Mouse (Mus musculus) left cerebral cortex, postnatal 14 days (tissue): ENCODE measurements around the gene Tgfbr3. TPM values are rescaled to one million over a fixed set of nuclear protein-coding genes. Genes with fewer than 3 reads are reported as not detected.

Source experiments
- DNase-seq, 2 experiments: peaks; one replicate each; pipeline ENCODE4 v3.0.0; 2021 to 2022; ENCODE audit warnings: low spot score in 2 of 2, mixed read lengths in 1 of 2
- intact Hi-C: fragments of 180-260 bp; cut with DNase I; formaldehyde crosslinking; loops from one replicate; pipeline ENCODE4 v1.15.1; 2025
- total RNA-seq, 2 experiments: library from RNA; stranded (reverse); gene quantifications; 2 replicates each; pipeline ENCODE4 v1.2.3; 2021

The Tgfbr3 gene
- total RNA-seq, 2 experiments from 2014 or later, result 9.3 TPM

DNA sequence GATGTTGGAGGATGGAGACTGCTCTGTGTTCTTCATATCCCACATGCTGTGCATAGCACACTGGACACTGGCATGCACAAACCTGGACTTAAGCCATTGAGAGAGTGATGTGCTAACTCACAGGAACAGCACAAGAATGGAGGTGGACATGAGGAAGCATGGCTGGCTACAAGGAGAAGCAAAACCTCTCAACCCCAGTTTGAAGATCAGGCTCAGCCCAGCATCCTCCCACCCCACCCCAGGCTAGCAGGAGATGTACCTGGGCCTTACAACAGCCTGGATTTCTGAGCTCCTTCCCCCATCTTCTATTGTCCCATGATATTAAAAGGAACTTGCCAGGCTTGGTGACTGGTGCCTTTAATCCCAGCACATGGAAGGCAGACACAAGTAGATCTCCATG, 126.1 kb downstream of the Tgfbr3 start:
- no peak for DNase-seq
- intact Hi-C loops, result no loop called here

DNA sequence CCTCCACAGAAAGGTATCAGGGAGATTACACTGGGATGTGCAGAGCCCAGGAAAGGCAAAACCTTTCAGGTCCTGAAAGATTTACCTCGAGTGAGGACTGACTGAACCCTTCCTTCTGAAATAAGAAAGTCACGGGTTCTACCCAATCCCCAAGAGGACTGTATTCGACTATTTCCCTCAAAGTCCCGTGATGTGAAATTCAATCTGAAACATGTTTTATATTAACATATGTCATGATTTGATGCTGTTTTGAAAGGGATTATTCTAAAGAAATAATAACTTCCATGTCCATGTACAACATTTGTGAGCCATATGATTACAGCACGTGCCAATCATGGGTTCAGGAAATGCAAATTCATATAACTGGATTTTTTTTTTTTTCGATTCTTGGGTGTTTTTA, 126.6 kb downstream of the Tgfbr3 start:
- no peak for DNase-seq
- intact Hi-C loops, result no loop called here

DNA sequence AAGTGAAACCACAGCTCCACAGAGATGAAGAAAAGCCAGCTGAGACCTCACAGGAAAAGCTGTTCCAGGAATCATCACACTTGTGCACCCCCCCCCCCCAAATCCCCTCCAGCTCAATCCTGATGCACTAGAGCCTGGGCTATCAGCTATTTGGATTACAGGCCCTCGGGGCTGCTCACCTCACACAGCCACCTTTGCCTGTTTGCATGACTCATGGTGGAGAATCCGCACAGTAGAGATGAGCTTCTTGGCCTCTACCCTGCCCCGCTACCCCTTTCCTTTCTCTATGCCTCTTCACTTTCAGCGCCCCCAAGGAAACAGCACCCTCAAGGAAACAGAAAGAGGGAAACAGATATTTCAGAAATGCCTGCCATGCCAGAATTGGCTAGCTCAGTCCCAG, 127.1 kb downstream of the Tgfbr3 start:
- DNase-seq, result no peak
- intact Hi-C loops, result no loop called here

DNA sequence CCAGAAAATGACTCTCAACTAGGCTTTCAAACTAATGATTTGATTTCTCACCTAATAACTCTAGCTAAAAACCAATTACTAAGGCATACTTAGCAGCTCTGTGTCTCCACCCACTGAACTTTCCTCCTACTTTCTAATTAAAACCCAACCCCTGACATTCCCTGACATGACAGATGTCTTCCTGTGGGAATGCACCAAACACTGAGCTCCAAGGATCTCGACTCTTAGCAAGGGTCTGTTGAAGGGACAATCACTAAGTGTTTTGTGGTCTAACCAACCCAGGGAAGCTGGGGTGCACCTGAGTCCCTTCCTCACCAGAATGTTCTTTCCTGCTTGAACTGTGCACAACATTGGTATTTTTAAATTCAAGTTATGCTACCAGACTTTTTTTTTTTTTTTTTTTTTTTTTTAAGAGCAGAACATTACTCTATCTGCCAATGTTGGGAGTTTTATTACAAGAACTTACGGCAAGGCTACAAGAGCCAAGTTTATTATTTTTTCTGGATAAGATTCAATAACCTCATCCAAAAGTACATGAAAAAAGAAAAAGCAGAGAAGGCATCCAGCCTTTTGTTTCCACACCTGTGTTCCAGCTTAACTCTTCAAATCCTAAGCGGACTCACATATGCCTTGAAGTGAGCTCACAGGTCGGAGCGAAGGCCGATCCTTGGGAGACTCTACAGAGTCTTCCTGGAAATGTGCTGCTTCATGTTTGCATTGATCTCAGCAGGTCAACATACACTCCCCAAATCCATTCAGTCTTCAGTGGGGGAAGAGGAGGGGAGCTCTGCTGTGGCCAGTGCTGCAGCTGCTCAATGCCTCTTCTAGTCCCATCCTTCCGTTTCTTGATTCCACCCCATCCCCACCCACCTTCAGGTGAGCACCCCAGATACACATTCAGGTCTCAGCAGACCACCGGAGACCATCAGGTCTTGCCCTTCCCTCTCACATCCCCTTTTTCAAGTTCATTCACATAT, 129.2 kb downstream of the Tgfbr3 start:
- intact Hi-C loops, result no loop called here
- DNase-seq, result no peak

DNA sequence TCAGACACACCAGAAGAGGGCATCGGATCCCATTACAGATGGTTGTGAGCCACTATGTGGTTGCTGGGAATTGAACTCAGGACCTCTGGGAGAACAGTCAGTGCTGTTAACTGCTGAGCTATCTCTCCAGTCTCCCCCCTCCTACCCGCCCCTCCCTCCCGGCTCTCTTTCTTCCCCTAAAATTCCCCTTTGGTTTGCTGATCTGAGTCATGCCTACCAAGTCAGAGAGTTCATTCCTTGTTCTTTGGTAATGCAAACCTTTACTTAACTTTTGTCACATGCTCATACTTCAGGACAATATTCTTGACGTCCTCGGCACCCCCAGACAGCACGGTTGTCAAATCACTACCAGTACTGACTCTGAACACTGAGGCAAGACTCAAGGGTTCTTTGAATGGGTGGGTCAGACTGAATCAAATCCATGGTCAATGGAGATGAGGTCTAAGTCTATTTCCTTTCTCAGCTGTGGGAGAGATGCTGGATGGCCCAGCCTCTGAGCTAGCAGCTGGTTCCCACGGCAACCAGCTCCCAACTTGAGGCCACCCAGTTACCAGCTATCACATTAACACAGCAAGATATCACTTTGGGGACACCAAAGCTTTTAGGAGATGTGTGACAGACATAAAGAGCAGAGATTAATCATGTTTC, 130.8 kb downstream of the Tgfbr3 start:
- no peak for DNase-seq
- intact Hi-C loops, result no loop called here

DNA sequence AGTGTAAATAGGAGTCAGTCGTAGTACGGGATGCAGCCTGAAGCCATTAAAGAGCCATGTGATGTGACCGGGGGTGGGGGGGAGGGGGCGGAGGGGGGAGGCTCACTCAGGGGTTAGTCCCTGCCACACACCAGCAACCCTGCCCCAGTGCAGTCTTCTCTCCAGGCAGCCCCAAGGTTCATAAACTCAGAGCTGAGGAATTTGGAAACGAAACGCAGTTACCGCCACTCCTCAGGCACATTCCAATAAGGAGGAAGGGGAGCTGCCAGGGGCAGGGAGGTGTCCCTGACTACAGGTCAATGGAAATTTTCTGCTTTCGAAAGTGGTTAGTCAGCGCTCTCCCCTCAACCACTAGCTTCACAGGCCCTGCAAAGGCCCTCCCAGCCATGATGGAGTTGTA, 132.0 kb downstream of the Tgfbr3 start:
- intact Hi-C loops, result no loop called here
- no peak for DNase-seq

DNA sequence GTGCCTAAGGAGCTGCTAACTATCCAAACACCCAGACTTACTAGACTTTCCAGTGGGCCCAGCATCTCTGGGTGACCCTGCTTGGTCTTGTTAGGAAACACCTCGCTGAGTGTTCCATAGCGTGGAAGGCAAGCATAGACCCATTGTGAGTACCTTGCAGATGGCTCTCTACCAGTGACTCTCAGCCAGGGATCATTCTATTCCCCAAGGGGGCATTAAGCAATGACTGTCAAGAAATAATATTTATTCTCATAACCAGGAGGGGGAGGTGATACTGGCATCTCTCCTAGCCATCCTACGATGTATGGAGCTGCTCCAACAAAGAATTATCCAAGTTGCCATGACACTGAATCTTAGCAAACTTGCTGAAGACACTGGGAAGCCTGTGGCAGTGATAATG, 133.3 kb downstream of the Tgfbr3 start:
- intact Hi-C loops, result no loop called here
- DNase-seq, result no peak

DNA sequence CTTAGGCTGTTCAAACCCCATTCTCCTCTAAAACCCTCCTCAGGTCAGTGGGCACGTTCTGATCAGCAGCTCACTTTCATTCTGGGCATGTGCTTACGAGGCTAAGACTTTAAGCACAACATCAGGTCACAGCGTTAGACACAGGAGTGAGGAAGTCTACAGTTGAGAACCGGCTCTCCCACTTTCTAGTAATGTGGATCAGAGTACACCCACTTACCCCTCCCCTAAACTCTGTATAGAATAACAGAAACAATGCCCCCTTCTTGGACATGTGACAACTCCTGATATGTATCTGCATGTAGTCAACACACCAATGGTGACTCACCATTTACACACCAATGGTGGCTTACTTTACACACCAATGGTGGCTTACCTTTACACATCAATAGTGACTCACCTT, 136.4 kb downstream of the Tgfbr3 start:
- DNase-seq, result no peak
- intact Hi-C loops, result no loop called here

DNA sequence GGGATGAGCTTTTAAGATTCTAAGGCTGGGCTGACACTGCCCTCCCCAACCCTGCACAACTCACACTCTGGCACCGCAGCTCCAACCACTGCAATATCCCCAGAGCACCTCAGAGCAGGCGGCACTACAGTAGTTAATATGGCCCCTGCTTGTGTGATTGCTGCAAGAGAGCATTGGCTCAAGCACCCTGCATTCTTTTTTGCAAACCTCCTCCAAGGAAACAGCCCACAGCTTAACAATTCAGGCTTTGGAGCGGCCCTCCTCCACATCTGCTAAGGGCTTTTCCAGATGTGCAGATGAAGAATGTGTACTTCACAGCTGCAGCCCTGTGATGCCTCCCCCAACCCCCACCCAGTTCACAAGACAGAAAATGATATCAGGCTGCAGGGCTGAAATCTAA, 138.1 kb downstream of the Tgfbr3 start:
- no peak for DNase-seq
- intact Hi-C loops, result no loop called here

DNA sequence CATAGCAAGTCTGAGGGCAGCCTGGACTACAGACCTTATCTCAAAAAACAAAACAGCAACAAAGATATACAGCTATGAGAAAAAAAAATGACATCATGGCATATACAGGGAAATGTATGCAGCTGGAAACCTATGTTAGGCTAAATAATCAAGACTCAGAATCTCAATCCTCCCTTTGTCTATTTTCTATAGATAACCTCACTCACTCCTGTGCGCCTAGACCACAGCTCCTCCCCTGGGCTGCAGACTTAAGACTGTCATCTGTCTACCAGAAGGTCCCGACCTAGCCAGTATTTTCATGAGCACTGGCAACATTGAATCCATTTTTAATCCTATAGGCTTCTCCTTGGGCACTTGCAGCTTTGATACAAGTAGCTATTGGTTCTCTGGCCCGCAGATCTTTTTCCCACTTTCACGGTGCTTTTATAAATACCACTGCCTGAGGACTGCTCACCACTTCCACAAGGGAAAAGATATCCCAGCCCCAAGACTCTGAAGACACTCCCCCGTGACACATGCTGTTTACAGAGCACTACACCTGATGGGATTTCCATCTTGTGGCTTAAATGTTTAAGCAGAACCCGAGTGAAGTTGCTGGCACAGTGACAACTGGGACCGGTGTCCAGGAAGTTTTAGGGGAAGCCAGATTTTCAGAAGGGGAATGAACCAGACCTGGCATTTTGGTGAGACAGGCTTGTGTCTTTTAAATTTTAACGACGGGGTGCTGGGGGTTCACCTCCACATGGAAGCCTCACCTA, 138.7 kb downstream of the Tgfbr3 start:
- no peak for DNase-seq
- intact Hi-C loops, result no loop called here

DNA sequence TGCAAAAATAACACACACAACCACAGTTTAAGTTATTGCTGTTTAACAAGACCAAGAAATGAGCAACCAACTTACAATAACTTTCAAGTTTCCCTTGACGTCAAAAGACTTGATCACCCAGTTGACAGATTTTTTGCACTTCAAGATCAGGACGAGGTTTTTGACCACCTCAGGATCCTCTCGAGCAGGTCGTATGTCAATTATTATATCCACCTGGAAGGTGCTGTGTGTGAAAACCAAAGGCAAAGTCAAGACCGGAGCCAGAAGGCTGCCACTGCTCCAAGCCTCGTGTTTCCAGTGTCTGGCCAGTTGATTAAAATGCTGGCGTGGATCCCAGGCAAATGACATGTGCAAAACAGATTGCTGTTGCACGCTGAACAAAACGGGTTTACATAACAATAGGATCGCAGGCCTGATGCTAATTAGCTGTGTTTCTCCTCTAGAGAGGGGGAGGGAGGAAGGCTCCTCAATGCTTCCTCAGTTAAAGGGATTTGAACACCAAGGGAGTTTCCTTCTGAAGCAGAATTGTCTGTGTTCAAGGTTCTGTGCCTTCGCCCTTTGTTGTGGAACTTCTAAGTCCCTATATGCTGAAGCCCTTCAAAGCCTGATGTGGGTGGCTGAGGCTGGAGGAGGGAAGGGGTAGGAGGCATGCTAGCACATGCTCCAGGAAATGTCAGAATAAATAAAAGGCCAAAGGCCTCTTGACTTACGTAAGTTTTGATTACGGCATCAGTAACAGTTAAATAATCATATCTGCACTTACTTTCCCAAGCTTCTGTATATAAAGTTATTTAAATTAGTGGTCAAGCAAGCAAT, 141.3 kb downstream of the Tgfbr3 start:
- DNase-seq, result peak; percentile 43 to 56
- intact Hi-C loops, result no loop called here

DNA sequence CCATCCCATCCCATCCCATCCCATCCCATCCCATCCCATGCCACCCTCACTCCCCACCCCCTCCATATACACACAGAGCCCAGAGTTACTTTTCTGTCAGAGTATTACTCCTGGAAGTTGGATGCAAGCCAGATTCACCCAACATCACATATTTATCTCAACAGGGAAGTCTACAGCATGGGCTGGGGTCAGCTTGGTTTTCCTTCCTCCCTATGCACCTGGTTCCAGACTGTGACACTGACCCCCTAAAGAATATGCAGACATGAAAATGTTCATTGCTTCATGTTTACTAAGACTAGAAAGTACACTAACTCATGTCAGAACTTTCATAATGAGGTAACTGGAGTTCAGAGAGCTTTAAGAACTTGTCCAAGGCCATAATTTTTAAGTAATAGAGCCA, 142.0 kb downstream of the Tgfbr3 start:
- no peak for DNase-seq
- intact Hi-C loops, result no loop called here

DNA sequence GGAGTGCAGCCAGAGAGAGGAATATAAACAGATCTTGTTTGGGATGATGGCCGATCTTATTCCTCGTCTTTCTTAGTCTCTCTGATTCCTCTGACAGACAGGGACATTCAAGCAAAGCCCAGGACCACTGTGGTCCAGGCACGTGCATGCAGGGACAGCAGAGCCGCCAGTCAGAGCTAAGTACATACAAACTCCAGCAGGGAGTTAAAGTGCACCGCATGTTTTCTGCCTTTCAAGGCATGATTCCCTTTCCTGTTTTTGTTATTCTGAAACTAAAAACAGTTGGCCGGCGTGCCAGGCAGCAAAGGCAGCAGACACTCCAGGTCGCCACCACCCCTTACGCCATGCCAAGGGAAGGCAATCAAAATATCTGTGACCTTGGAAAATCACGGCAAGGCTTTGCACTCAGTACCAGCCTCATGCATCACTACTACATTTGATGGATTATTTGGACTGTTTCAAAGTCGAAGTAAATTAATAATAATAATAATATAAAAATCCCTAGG, 143.3 kb downstream of the Tgfbr3 start:
- intact Hi-C loops, result no loop called here
- DNase-seq, result no peak

DNA sequence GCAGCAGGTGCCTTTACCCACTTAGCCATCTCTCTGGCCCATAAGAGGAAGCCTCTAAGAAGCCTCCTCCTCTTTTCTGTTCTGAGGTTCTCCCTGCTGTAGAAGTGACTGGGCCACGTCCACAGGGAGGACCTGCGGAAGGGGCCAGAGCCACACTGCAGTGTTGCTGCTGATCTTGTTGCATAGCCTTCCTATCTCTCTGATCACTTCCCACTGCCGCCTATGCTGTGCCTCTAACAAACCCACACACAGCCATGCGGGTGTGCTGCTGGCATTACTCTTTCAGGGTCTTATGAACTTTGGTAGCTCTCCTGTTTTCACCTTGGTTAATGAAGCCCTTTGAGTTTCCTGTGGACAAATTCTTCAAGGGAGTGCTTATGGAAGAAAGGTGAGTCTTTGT, 144.3 kb downstream of the Tgfbr3 start:
- DNase-seq, result no peak
- intact Hi-C loops, result no loop called here

DNA sequence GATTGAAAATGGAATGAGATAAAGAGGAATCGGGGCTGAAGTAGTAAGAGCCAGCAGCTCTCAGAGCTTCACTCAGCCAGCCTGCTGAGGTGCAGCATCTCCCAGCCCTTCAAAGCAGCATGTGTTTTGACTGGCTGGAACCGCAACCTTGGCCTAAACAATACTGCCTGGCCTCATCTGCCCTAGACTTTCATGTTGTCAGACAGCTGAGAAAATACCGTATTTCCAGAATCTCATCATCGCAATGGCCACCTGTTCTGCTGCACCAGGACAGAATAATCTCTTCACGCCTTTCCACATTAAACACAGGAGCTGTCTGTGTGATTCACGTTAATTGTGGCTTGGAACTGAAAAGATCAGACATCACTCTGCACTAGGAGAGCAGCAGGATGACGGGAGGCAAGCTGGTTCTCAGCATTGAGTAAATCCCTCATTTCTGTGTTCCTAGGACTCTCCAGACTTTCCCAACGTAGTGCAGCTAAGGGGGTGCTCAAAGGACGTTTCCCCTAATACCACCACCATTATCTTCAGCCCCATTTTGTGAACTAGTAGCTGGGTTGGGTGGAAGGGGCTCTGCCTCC, 145.1 kb downstream of the Tgfbr3 start:
- DNase-seq, result no peak
- intact Hi-C loops, result no loop called here

DNA sequence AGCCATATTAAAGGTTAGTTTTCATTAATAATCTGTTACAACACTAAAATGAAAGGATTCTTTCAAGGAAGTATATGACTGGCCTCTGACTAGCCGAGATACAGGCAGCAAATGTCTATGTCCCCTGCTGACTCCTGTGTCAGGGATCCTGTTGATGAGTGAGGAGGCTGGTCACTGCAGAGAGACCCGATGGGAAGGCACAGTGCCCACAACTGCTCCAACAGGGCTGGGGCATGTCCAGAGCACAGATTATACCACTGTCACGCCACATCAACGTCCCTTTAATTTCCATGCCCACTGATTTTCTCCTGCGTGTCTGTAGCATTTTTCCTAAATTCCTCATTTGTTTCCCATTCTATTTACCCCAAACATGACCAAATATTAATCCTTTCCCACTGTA, 146.0 kb downstream of the Tgfbr3 start:
- DNase-seq, result no peak
- intact Hi-C loops, result no loop called here

DNA sequence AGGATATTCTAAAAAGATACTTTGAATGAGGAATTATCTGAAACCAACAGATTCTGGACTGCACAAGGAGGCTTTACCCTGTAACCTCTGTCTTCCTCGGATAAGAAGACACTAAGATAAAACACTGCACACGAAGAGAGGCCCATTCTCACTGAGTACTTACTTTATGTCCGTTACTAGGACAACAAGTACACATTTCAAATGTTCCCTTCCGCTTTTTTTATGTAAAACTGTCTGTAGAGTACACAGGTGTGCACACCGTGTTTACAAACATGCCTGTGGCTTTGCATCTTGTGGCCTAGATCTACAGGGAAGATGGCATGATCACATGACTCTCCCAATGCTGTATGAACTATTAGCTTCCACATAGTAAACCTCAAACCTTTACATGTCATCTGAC, 146.6 kb downstream of the Tgfbr3 start:
- intact Hi-C loops, result no loop called here
- no peak for DNase-seq

DNA sequence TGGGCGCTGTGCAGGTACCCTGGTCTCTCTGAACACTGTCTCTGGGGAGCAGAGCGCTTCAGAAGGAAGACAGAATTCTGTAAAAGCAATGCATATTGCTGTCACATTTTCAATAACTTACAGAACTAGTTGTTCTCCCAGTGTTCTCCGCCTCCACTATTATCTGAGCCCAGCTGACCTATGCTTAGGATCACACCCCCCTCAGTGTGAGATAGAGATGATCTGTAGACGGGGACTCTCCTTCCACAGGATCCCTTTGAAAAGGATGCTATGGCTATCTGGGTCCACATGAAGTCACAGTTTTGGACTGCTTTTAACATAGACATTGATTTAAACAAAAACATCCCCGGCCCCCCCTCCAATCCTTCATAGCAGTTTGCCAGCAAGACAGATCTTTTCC, 148.1 kb downstream of the Tgfbr3 start:
- intact Hi-C loops, result no loop called here
- DNase-seq, result no peak
